17 mouse cellular contexts compared by ENCODE assay signal in the genomic region with DNA sequence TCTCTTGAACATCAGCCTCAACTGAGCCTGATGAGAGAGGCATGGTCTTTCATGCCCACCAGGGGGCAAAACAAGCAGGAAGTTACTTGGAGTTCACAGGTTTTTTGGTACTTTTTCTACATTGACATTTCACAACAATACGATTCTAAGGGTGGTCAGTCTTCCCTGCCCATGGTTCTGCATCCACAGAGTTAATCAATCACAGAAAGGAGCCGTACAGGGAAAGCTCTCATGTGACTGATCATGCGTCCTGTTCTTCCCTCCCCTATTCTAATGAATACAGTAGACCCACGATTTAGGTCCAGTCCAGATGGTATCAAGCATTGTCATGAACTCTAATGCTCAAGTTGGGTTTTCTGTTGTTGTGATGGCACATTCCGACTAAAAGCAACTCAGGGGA.
"Had no signal": no experiment of that assay in that cellular context is flagged by ENCODE, and none has a peak within 500 bp of the region (broad histone marks: within the 10 kb centered on the region; RNA-seq: fewer than 3 reads in every experiment).

No protein-coding gene starts in this region.

- DNase-seq: kidney, adult 18-20 months; kidney, postnatal 36 days; layer of hippocampus, postnatal 36 days; liver, embryonic 13.5 days; lung, adult 2 months; midbrain, embryonic 14.5 days; right cerebral cortex, adult 18-20 months; right cerebral cortex, postnatal 14 days; right cerebral cortex, postnatal 4 days; thymus, postnatal 25 days had no signal

- H3K27ac ChIP-seq: left cerebral cortex, adult 2 months; liver, embryonic 13.5 days; midbrain, embryonic 10.5 days; neural tube, embryonic 12.5 days; neural tube, embryonic 15.5 days had no signal

- H3K4me2 ChIP-seq: liver, embryonic 13.5 days; neural tube, embryonic 12.5 days; neural tube, embryonic 15.5 days had no signal

- H3K36me3 ChIP-seq: liver, embryonic 13.5 days; midbrain, embryonic 10.5 days; neural tube, embryonic 12.5 days; neural tube, embryonic 15.5 days had no signal

- H3K4me3 ChIP-seq: left cerebral cortex, adult 2 months; liver, embryonic 13.5 days; megakaryocyte, embryonic 14.5 days; midbrain, embryonic 10.5 days; neural tube, embryonic 12.5 days; neural tube, embryonic 15.5 days had no signal

- ATAC-seq: intestine, embryonic 16.5 days; lung, postnatal 0 days had no signal

- H3K4me1 ChIP-seq: liver, embryonic 13.5 days; megakaryocyte, embryonic 14.5 days; midbrain, embryonic 10.5 days; neural tube, embryonic 12.5 days; neural tube, embryonic 15.5 days had no signal

- H3K9ac ChIP-seq: liver, embryonic 13.5 days; neural tube, embryonic 12.5 days; neural tube, embryonic 15.5 days had no signal

- H3K9me3 ChIP-seq: liver, embryonic 13.5 days; megakaryocyte, embryonic 14.5 days; midbrain, embryonic 10.5 days; neural tube, embryonic 12.5 days; neural tube, embryonic 15.5 days had no signal

- H3K27me3 ChIP-seq: liver, embryonic 13.5 days; megakaryocyte, embryonic 14.5 days; neural tube, embryonic 12.5 days; neural tube, embryonic 15.5 days had no signal
